20 mouse cellular contexts compared by ENCODE assay signal in genomic region chr9:70314019-70314418, GRCm38 (mm10).
DNase-seq lines count a peak whose midpoint lies in the region; ATAC-seq and TF ChIP-seq lines count a peak whose summit lies in the region.
"Had no signal": no experiment of that assay in that cellular context is flagged by ENCODE, and none has a peak within 500 bp of the region (broad histone marks: within the 10 kb centered on the region; RNA-seq: fewer than 3 reads in every experiment).

No protein-coding gene starts in this region.

- H3K4me3 ChIP-seq in layer of hippocampus, adult 2 months, result no peak overlapping the region
- H3K4me3 ChIP-seq in CH12.LX (replicated peaks in 1 of 3; ENCODE audit: low read depth in 2 of 3, low read length in 2 of 3, poor library complexity in 1 of 3), result no peak overlapping the region
- H3K4me3 ChIP-seq: forebrain, embryonic 12.5 days; limb, embryonic 12.5 days; midbrain, embryonic 12.5 days; neural tube, embryonic 13.5 days had no signal

- TF ChIP-seq POLR2A in CH12.LX (IDR thresholded peaks at IDR 0.05; ENCODE audit: low read depth, low read length), result no peak

- no peak for DNase-seq in layer of hippocampus, adult 2 months (ENCODE audit: low spot score in 2 of 2)
- no peak for DNase-seq in layer of hippocampus, adult 9-11 months
- DNase-seq in A20 (ENCODE audit: low read depth, low spot score) (peak; percentile 29), CH12.LX (ENCODE audit: extremely low read depth) (peak; percentile 37)
- peak; percentile 52 for DNase-seq in brain, adult 2 months (ENCODE audit: low read depth, low spot score)
- DNase-seq in c-Kit-positive CD71-positive TER-119-positive erythroid progenitor cells, embryonic 14.5 days (ENCODE audit: low spot score), result no peak
- DNase-seq: adrenal gland, adult 8-10 months; cerebellum, postnatal 10 days; gastrocnemius, postnatal 36 days; right cerebral cortex, postnatal 25 days; thymus, postnatal 36 days had no signal

- in situ Hi-C loops in CH12.LX (cut with MboI; ENCODE audit: low pct_ligation_motif_present, low pct_unique_long_range_greater_than_20kb, low sequenced_read_pairs), result no loop called here

- TF ChIP-seq CTCF in layer of hippocampus, adult 2 months (conservative IDR thresholded peaks at IDR 0.05), result peak; percentile 47
- TF ChIP-seq CTCF in CH12.LX (conservative IDR thresholded peaks at IDR 0.05 in 1 of 2, IDR thresholded peaks at IDR 0.05 in 1 of 2; ENCODE audit: low read depth in 2 of 2, low read length in 2 of 2), result peak in 1 of 2 experiments; percentile 65; a peak in 2 of 4 replicates

- H3K9ac ChIP-seq in CH12.LX (ENCODE audit: insufficient read depth, low read depth), result no peak overlapping the region
- H3K9ac ChIP-seq: forebrain, embryonic 12.5 days; limb, embryonic 12.5 days; midbrain, embryonic 12.5 days; neural tube, embryonic 13.5 days had no signal

- no peak overlapping the region for H3K4me2 ChIP-seq in CH12.LX (ENCODE audit: insufficient read depth, low read depth, poor library complexity, severe bottlenecking)
- H3K4me2 ChIP-seq: forebrain, embryonic 12.5 days; heart, embryonic 11.5 days; limb, embryonic 12.5 days; midbrain, embryonic 12.5 days; neural tube, embryonic 13.5 days had no signal

- no peak for ATAC-seq in megakaryocyte, adult 5-6 weeks (ENCODE audit: poor library complexity, severe bottlenecking)
- ATAC-seq: hindbrain, postnatal 0 days had no signal

- no peak for TF ChIP-seq EP300 in CH12.LX (IDR thresholded peaks at IDR 0.05; ENCODE audit: low read length)

- peaks cover 36 to 90% of the 10 kb centered on the region in 2 experiments for H3K36me3 ChIP-seq in CH12.LX (replicated peaks in 1 of 2; ENCODE audit: control insufficient read depth in 1 of 2, insufficient read depth in 1 of 2, low read length in 1 of 2)
- H3K36me3 ChIP-seq: forebrain, embryonic 12.5 days; G1E; midbrain, embryonic 12.5 days; neural tube, embryonic 13.5 days had no signal

- no peak overlapping the region for H3K27ac ChIP-seq in layer of hippocampus, adult 2 months
- H3K27ac ChIP-seq in CH12.LX (ENCODE audit: insufficient read depth, low read depth), result no peak overlapping the region
- H3K27ac ChIP-seq: forebrain, embryonic 12.5 days; hindbrain, postnatal 0 days; limb, embryonic 12.5 days; macrophage; midbrain, embryonic 12.5 days; neural tube, embryonic 13.5 days had no signal

- H3K27me3 ChIP-seq in CH12.LX (replicated peaks), result no peaks in the 10 kb centered on the region
- H3K27me3 ChIP-seq: forebrain, embryonic 12.5 days; limb, embryonic 12.5 days; midbrain, embryonic 12.5 days; neural tube, embryonic 13.5 days had no signal

- H3K4me1 ChIP-seq in CH12.LX (ENCODE audit: control insufficient read depth in 1 of 2, insufficient read depth in 2 of 2), result peaks cover 2 to 13% of the 10 kb centered on the region in 2 experiments; a peak in 2 of 4 replicates
- H3K4me1 ChIP-seq: neural tube, embryonic 13.5 days had no signal

- peaks cover 2% of the 10 kb centered on the region for H3K9me3 ChIP-seq in CH12.LX (replicated peaks; ENCODE audit: low read length)
- H3K9me3 ChIP-seq: forebrain, embryonic 12.5 days; G1E; limb, embryonic 12.5 days; midbrain, embryonic 12.5 days; neural tube, embryonic 13.5 days had no signal

- TF ChIP-seq RAD21 in CH12.LX (IDR thresholded peaks at IDR 0.05; ENCODE audit: low read depth, low read length), result peak; percentile 66

- dilution Hi-C loops in CH12.LX (cut with MboI; ENCODE audit: extremely low pct_ligation_motif_present, extremely low pct_unique_long_range_greater_than_20kb, low sequenced_read_pairs), result no loop called here

- no peaks in the 10 kb centered on the region; the same call in 1 of the 2 replicates for H3K79me2 ChIP-seq in CH12.LX (replicated peaks; ENCODE audit: control insufficient read depth, extremely low read depth, insufficient read depth, poor library complexity, severe bottlenecking)

TF ChIP-seq in CH12.LX, 34 proteins besides CTCF, POLR2A, EP300 and RAD21:
- TF ChIP-seq ZC3H11A (IDR thresholded peaks at IDR 0.05; ENCODE audit: low read depth, low read length) (peak; percentile 35; the same call in 1 of the 2 replicates), HCFC1 (IDR thresholded peaks at IDR 0.05; ENCODE audit: low read depth, low read length) (no peak), NELFE (IDR thresholded peaks at IDR 0.05; ENCODE audit: low read depth, low read length) (no peak), E2F4 (IDR thresholded peaks at IDR 0.05; ENCODE audit: insufficient replicate concordance, low read depth, low read length) (no peak), MYC (IDR thresholded peaks at IDR 0.05; ENCODE audit: low read depth, low read length) (no peak), ELF1 (IDR thresholded peaks at IDR 0.05; ENCODE audit: low read depth, low read length) (no peak), NRF1 (IDR thresholded peaks at IDR 0.05; ENCODE audit: low read depth, low read length) (no peak), SMC3 (IDR thresholded peaks at IDR 0.05; ENCODE audit: low read depth, low read length) (peak; percentile 78)

Comparison
In these comparisons a context has a peak if more than half of its experiments do, and no peak if none do; other contexts are left out.
1. DNase-seq: peak in A20 (single experiment), CH12.LX (single experiment) and brain, adult 2 months (single experiment); none in layer of hippocampus, adult 2 months (0 of 2), layer of hippocampus, adult 9-11 months (single experiment) and c-Kit-positive CD71-positive TER-119-positive erythroid progenitor cells, embryonic 14.5 days (single experiment).